Mouse (Mus musculus) 3134 (cell line): ENCODE measurements around the gene Slc22a15.
"Not testable (repeated sequence)": the region's sequence is repeated elsewhere in the genome, so short reads cannot be mapped to it uniquely, and the experiment has no call there.

ENCODE experiments used
- DNase-seq: peaks from one replicate; pipeline ENCODE4 v3.0.0-alpha.2; 2011; ENCODE audit warnings: low spot score; ENCODE audit not compliant: insufficient read length; ENCODE audit errors: extremely low read depth

Gene Slc22a15

GRCm38 (mm10) chr3:101820708-101821107, 103.5 kb downstream of the Slc22a15 start:
- DNase-seq: not testable (repeated sequence)

- DNase-seq: no peak
Observed at GRCm38 (mm10) chr3:101816006-101816405, 108.2 kb downstream of the Slc22a15 start.

GRCm38 (mm10) chr3:101814790-101815189, 109.5 kb downstream of the Slc22a15 start:
- no peak for DNase-seq

GRCm38 (mm10) chr3:101812341-101812962, 111.8 kb downstream of the Slc22a15 start:
- no peak for DNase-seq

GRCm38 (mm10) chr3:101811931-101812330, 112.3 kb downstream of the Slc22a15 start:
- no peak for DNase-seq

GRCm38 (mm10) chr3:101807646-101808045, 116.6 kb downstream of the Slc22a15 start:
- no peak for DNase-seq

- DNase-seq: no peak
Observed at GRCm38 (mm10) chr3:101806941-101807340, 117.3 kb downstream of the Slc22a15 start.

GRCm38 (mm10) chr3:101806149-101806548, 118.1 kb downstream of the Slc22a15 start:
- DNase-seq: peak; percentile 66
